Mouse (Mus musculus) layer of hippocampus, postnatal 14 days (tissue): ENCODE data around the gene Gla. TPM values are rescaled to one million over a fixed set of nuclear protein-coding genes. Genes with fewer than 3 reads are reported as not detected.
A peak's percentile ranks its signal among the peaks of the same experiment; 100 is the strongest.
"Not testable (repeated sequence)": the region's sequence is repeated elsewhere in the genome, so short reads cannot be mapped to it uniquely, and the experiment has no call there.

Experiments
- DNase-seq, 2 experiments: peaks; one replicate each; pipeline ENCODE4 v3.0.0; 2021 to 2022; ENCODE audit warnings: low spot score in 2 of 2, mixed read lengths in 1 of 2
- total RNA-seq, 2 experiments: library from RNA; stranded (reverse); gene quantifications; 2 replicates each; pipeline ENCODE4 v1.2.3; 2021

Gene Gla
- total RNA-seq, 2 experiments from 2014 or later: 8.1 to 8.5 TPM

DNA sequence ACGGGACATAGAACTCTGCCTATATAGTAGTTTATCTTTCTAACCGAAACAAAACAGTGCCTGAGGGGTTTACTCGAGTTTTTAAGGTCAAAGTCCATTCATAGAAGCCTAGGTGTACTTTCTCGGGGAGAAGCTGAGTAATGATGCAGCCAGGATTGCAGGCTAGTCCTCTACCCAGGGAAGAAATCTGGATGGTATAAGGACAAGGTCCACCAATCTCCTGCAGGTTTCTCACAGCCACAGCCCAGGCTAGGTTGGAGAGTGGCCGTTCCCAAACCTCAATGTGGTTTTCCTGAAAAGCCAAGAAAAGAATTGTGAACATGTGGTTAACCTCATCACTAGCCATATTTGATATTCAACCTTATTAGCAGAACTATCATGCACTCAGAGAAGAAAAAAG lies 11.1 kb downstream of the Gla start:
- DNase-seq: no peak

DNA sequence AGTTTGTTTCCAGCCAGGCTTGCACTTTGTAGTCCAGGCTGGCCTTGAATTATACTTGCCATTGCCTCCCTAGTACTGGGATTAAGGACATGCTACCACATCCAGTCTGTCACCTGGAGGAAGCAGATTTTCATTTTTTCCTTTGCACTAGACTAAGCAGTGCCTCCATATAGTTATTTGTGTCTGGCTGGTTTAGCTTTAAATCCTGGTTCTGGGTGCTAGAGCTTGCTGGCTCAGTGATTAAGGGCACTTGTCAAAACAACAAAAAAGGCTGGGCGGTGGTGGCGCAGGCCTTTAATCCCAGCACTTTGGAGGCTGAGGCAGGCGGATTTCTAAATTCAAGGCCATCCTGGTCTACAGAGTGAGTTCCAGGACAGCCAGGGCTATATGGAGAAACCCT lies 11.9 kb downstream of the Gla start:
- no peak for DNase-seq

DNA sequence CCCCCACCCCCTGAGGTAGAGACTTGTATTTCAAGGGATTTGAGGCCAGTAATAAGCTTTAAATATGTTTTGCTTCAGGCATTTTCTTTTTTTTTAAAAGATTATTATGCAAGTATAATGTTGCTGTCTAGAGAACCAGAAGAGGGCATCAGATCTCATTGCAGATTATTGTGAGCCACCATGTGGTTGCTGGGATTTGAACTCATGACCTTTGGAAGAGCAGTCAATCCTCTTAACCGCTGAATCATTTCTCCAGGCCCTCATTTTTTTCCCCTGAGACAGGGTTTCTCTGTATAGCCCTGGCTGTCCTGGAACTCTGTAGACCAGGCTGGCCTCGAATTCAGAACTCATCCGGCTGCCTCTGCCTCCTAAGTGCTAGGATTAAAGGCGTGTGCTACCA lies 12.7 kb downstream of the Gla start:
- no peak for DNase-seq

DNA sequence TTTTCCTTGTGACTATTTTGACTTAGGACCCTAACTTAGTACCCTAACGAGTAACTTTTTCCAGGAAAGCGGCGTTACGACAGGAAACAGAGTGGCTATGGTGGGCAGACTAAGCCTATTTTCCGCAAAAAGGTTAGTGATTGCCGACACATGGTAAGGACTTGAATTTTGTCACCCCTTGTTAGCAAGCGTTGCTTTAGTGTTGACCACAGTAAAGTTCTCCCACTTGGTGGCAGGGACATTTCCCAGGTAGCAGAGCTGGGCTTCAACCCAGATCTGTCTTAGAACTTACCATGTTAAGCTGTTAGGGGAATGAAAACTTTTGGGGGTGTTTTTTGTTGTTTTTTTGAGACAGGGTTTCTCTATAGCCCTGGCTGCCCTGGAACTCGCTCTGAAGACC lies 14.5 kb downstream of the Gla start:
- DNase-seq: no peak

DNA sequence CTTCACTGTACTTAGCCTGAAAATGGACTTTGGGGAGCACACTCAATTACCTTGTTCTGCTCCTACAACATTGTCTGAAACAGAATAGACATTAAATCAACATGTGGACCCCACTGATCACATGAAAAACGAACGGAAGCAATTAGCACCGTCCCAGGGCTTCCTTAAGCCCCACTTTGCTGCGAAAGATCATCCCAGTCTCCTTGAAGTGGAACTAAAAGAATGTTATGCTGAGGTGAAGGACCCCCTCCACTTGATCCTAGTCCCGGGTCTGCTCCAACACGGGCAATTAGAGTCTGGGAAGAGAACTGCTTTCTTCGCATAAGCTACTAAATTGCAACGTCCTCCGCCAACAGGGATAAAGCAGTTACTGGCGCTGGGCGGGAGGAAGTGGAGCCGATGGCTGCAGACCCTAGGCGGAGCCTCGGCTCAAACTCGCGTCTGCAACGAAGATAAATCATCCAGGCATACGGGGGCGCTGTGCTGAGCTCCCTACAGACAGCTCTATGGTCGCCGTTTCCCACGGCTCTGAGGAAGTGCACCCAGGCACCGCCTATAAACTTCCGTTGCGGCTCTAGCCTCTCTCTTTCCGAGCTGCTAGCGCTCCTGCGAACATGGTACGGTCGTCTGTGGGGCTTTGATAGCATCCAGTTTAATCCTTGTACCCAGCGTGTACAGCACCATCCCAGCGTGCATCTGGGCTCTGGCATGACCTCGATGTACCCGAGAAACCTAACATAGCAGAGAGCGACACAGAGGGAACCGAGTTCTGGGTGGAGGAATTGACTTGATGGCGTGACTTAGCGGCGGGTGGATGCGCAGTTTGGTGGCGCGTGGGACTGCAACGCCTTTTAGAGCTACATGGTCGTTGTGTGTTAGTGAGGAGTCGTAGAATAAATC lies 15.6 kb downstream of the Gla start, which contains the start of gene Rpl36a:
Gene Rpl36a, plus strand, starts transcription at position 552 of the 900 bp plus-strand sequence.
- peak; percentile 84 to 94 for DNase-seq

DNA sequence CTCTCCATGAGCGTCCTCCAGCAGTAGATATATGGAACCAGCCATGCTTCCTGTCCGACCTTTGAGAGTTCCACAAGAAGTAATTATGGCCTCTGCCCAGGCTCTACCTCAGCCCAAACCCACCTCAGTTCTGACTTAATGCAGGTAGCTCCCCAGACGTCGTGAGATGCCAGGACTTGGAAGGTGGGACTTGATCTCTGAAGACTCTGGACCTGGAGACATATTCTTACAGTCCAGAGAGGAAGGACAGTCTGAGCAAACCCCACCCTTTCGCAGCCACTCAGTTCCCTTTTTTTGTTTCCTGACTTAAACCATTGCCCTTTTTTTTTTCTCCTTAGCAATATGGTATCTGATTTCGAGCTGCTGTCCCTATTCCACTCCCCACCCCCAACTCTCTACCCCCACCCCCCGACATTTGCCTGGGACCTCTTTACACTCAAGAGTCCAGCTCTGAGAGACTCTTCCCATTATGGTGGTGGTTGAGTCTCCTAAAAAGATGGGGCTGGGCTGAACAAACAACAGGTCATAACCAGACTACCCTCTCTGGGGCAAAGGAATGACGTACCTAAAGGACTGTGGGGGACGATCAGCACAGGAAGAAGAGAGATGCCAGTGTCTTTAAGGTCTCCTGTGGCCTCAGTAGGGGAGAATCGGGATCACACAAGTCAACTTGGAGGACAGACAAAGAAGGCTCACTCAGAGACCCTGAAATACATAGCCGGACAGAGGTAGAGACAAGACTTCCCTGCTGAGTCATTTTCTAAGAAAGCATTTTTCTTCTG lies 17.8 kb downstream of the Gla start, which contains the start of gene Btk:
Gene Btk, minus strand, starts transcription at position 683 of the 782 bp plus-strand sequence.
- DNase-seq: no peak

DNA sequence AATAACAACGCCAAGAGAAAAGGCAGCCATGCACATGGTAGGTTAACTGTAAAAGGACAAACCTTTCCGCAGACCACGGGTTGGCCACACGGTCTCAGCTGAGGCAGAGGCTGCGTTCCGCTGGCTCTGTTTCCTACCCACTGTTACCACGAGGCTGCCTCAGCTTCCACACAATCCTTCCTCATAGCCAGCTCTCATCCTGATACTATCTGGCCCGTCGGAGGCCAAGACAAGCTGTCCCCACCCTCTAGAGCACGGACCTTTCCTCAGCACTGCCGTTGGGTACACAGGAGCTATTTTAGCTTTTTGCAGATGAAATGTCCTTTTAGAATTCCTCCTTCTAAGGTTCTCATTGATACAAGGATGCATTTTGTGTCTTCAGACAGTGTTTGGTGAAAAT lies 18.7 kb downstream of the Gla start:
- DNase-seq: no peak

DNA sequence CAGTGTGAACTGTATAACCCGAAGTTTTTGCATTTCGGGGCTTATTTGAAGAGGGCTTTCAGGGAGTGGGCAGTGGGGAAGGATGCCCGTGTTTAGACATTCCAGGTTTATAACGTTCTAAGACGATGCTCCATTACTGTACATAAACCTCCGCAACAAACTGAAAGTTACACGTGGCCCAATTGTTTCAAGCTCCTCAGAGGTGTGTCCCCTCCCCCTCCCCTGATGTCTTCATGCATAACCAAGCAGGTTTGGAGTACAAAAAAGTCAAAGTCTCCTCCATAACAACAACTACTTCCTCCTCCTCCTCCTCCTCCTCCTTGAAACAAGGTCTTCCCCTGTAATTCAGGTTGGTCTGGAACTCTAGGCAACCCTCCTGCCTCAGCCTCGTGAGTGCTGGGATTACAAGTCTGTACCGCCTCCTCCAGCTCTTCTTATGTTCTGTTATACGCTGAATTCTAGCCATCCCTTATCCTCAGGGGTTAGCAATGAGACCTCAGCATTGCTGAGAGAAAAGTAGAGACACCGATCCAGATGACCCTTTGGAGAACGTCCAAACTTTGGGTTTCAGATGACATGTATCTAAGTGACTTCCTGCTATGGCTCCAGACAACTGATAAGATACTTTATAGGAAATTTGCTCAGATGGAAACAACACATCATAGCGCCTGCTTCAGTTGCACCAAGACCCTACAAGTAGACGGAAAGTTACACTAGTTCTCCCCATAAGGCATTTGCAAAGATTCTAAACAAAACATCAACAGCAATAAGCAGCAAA lies 20.2 kb downstream of the Gla start:
- no peak for DNase-seq

DNA sequence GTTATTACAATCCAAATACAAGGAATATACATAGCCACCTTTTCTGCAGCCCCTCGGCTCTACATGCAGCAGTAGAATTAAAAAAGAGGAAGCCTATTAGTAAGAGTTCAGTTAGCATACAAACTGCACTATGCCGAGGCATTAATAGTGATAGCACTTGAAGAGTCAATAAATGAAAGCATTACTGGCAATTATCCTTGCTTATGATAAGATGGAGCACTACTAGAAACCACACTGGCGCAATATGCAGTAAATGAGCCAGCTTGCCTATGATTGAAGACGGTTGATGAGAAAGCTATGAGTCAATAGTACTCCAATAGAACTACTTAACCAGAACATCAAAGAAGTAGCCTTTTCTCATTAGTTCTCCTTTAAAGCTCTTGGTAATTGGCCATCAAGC lies 23.0 kb downstream of the Gla start:
- DNase-seq: no peak

DNA sequence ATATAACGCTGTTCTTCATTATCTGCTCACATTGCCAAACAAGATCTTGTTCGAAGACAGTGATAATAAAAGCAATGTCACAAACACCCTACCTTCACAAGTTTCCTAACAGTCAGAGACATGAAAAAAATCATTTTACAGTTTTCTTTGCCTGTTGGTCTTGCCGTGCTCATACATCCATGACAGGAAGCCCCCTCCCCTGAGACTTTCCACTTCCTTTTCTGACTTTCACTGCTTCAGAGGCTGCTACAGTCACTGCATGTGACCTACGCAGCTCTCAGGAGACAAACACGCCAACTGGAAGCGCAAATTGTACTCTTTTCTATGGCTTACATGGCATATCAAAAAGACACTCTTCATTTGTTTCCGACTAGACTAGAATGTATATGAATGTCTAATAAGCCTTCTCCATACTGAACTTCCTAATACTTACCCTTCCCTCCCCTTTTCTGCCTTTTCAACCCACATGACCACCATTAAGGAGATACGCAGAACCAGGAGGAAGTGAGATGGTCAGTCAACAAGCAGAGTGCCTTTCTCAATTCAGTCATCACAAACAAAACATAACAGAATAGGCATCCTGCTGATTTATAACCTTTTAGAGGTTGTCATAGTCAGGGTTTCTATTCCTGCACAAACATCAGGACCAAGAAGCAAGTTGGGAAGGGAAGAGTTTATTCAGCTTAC lies 34.2 kb downstream of the Gla start:
- no peak for DNase-seq

DNA sequence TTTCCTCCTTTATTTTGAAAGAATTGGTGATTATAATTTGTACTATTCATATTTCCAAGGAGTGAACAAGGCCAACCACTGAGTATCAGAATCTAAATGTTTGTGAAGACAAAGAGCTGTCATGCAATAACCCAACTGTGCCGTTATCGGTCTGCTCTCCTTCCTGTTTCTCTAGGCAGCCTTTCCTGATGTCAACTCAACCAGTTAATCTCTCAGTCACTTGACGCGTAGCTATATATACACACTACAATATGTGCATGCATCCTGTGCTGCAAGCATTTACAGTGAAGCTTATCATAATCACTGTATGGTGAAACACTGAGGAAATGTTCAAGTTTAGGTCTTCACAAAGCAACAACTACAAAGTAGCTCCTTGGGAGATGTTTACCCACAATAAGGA lies 36.6 kb downstream of the Gla start:
- no peak for DNase-seq

DNA sequence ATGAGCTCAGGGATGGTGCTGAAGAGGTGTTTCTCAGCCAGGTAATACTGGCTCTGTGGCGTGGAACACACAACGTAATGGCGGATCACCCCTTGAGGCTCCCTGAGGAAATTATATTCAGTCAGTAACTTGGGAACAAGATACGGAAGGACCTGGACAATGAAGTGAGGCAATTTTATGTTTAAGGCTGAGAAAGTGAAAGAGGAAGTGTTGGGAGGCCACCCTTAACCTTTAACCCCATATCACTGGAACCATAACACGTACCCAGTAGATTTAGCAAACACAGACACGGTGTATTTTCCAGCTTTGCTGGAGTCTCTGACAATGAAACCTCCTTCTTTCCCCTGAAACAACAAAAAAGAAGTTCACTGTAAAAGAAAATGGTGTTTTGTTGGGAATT lies 46.5 kb downstream of the Gla start:
- no peak for DNase-seq

DNA sequence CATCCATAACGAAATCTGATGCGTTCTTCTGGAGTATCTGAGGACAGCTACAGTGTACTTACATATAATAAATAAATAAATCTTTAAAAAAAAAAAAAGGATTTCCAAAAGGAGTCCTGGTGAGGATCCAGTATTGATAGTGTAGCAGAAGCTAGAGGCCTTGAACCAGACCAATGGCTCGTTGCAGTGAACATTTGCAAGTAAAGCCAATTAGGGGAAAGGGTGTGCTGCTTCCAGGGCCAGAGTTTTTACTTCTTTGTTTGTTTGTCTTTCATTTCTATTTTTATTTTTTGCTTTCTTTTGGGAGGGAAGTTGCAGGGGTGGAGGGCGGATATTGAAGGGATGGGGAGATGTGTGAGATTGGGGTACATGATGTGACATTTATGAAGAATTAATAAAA lies 47.6 kb downstream of the Gla start:
- DNase-seq: no peak

DNA sequence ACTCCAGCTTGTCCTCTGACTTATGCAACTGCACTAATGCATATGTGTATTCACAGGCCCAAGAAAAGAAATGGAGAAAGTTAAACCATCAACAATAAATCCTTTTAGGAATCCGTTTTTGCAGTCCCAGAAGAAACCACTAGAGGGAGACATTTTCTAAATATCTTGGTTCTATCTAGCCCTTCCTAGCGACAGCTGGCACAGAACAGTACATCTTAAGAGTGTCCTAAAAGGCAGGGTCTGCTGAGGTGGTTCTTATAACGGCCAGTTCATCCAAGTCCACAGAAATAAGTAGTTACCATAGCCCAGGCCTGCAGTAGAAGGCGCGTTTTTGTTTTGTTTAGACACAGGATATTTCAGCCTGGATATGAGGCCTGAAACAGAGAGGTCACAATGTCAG lies 50.0 kb downstream of the Gla start:
- DNase-seq: peak; percentile 2 to 52

DNA sequence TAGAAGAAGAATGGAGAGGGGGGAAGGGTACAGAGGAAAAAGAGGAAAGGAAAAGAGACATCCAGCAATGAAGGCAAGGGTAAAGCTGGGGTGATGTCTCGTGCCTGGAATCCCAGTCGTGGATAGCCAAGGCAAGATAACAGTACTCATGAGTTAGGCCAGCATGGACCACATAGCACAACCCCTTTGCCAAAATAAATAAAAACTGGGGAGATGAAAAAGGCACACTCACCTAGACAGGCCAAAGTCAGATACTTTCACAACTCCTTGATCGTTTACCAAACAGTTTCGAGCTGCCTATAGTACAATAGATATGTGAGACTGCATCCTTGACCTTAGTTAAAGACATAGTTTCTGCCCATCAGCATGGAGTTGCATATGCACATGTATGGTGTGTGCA lies 53.6 kb downstream of the Gla start:
- DNase-seq: no peak

DNA sequence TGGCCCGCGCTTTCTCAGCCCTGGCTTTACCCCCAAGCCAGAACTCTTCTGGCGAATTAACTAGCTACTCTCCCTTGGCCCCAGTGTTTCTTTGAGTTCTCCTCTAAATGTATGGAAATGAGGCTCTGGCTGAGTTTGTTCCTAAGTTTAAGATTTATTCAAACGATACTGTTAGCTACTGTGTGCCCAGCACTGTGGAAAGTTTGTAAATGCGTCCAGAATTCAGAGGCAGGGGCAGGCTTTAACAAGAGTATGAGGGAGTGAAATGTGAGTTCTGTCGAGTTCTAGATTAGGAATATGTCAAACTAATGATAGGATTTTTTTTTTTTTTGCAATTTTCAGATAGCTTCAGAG lies 59.0 kb downstream of the Gla start:
- DNase-seq: no peak

DNA sequence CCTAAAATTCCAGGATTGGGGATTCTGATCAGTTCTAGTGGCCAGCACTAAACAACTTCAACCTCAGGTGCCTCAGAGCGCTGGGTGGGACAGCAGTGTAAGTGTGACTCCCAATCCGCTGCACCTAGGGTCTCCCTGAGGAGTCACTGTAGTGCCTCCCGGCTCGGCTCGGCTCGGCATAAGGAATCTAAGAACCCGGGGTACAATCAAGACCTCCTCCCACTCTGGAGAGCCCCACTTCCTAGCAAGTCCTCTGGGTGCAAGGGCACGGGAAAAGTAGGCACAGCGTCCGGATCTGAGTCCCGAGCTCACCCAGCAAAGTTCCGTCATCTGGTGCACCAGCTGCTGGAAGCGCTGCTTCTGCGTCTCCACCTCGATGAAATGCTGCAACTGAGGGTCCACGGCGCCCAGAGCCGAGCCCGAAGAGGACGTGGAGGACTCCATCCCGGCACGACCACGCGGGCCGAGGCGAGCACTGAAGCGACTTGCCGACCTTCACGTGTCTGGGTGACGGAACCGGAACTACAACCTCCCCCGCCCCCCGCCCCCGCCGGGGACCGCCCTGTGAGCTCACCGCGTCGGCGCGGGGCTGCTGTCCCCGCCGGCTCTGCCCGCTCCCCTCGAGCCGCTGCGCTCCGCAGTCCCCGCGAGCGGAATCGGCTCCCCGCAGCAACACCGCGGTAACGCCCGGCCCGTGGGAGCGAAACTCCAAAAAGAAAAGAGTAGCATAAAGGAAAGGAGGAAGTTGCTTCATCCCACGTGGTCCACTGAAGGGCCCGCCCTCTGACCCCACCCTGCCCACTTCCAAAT lies 59.6 kb downstream of the Gla start, which contains the start of gene Timm8a1:
Gene Timm8a1, minus strand, starts transcription at position 721 of the 810 bp plus-strand sequence.
- peak; percentile 23 to 37 for DNase-seq

DNA sequence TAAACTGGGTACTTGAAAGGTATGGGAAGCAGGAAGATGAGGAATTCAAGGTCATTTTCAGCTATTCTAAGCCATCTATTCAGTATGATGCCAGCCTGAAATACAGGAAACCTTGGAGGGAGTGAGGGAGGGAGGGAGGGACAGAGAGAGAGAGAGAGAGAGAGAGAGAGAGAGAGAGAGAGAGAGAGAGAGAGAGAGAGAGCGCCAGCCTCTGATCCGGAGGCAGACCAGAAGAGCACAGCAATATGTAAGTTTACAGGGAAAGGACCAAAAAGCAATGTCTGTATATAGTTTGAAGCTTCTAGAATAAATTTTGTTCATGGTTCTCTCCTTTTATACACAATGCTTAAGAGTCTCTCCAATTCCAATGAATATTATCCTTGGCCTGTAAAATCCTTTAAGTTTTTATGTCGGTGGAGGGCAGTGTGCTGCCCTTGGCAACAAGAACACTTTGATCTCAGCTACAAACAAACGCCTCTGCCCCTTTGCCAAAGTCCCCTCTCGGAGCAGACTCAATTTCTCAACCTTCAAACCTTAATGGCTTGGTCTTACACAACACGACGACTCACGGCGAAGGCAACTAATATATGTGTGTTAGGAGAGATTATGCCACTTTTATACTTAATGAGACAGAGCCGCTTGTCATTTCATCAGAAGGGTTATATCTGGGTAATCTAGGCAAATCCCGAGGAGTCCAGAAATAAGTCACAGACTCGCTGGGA lies 60.4 kb downstream of the Gla start:
- no peak for DNase-seq

DNA sequence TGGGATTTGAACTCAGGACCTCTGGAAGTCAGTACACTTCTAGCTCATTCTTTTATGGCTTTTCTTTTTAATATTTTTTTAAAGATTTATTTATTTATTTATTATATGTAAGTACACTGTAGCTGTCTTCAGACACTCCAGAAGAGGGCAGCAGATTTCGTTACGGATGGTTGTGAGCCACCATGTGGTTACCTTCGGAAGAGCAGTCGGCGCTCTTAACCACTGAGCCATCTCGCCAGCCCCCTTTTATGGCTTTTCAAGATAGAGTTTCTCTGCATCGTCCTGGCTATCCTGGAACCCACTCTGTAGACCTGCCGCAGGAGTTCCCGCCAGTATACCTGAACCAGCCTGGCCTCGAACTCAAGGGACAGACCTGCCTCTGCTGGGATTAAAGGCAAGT lies 61.1 kb downstream of the Gla start:
- not testable (repeated sequence) for DNase-seq
